Mouse (Mus musculus) urinary bladder, postnatal 36 days (tissue): ENCODE measurements around the gene Taf11.
A peak's percentile ranks its signal among the peaks of the same experiment; 100 is the strongest.

Experiments
- DNase-seq, 2 experiments: peaks; one replicate each; pipeline ENCODE4 v3.0.0; 2022; ENCODE audit warnings: low spot score in 2 of 2, mixed read lengths in 1 of 2

Taf11 gene

DNA sequence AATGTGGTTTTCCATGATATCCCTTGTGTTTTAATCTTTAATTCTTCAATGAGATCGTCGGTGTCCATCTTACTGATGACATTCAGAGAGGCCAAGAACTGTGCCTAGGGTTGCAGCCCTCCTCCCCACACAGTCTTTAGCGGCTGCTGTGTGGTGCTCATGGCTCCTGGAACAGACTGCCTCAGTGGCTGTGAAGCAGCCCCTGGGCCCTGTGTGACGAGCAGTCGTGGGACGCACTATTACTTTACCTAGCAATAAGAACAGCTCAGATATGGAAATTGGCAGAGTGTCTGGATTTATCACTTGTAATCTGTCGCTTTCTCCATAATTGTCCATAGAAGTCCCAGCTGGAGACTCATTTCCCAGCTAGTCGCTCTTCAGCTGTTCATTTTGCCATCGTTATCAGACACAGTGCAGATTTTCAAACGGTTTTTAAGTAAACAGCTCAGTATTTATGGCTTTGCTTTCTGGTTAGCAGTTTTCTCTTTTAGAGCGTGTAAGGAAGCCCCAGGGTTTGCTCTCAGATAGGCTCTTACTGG lies 12.6 kb upstream of the Taf11 start:
- DNase-seq: no peak

DNA sequence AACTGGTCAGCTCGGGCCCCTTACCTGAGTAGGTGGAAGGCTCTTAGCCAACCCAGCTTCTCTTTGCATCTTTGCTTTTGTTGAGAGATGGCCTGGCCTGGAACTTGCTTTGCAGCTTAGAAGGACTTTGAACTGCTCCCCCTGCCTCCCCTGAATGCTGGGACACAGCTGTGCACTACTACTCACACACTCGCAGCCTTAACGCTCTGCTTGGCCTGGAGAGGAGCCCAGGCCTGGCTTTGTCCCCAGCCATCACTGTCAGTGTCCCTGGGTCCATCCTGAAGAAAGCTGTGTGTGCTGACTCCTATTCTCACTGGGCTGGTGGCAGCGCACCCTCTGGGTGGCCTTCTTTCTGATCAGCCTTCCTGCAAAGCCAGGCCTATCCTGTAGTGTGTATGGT lies 11.0 kb upstream of the Taf11 start:
- DNase-seq: no peak

DNA sequence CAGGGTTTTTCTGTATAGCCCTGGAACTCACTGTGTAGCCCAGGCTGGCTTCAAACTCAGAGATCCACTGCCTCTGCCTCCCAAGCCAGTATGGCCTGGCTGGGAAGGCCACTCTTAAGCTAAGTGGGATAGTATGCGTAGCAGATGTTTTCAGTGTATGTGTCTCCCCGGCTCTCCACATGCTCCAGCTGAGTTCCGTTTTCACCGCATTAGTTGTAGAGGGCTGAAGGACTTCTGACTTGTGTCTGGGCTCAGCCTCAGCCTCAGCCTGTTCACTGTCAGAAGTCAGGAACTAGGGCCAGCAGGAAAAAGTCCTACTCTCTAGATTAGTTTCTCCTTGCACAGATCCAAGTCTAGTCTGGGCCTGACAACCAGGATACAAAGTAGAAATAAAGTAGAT lies 6.7 kb upstream of the Taf11 start:
- DNase-seq: no peak

DNA sequence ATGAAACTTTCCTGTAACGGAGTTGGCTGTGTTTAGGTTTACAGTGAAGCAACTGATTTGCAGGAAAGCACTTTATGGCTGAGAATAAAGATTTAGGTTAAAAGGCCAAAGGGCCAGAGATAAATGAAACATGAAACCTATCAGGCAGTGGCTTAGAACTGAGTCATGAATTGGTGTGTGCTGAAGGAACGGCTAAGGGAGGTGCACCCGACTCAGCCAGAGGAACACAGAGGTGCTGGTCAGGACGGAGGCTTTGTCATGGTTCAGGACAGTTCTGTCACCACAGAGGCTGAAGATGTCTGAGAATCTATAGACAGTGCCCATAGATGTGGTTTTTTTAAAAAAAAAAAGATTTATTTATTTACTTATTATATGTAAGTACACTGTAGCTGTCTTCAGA lies 5.1 kb upstream of the Taf11 start:
- DNase-seq: no peak

DNA sequence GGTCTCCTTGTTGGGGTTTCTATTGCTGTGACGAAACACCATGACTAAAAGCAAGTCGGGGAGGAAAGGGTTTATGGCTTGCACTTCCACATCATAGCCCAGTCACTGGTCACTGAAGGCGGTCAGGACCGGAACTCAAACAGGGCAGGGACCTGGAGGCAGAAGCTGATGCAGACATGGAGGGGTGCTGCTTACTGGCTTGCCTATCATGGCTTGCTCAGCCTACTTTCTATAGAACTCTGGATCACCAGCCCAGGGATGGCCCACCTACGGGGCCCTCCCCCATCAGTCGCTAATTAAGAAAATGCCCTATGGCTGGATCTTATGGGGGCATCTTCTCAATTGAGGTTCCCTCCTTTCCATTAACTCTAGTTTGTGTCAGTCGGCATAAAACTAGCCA lies 1.7 kb upstream of the Taf11 start:
- DNase-seq: no peak

DNA sequence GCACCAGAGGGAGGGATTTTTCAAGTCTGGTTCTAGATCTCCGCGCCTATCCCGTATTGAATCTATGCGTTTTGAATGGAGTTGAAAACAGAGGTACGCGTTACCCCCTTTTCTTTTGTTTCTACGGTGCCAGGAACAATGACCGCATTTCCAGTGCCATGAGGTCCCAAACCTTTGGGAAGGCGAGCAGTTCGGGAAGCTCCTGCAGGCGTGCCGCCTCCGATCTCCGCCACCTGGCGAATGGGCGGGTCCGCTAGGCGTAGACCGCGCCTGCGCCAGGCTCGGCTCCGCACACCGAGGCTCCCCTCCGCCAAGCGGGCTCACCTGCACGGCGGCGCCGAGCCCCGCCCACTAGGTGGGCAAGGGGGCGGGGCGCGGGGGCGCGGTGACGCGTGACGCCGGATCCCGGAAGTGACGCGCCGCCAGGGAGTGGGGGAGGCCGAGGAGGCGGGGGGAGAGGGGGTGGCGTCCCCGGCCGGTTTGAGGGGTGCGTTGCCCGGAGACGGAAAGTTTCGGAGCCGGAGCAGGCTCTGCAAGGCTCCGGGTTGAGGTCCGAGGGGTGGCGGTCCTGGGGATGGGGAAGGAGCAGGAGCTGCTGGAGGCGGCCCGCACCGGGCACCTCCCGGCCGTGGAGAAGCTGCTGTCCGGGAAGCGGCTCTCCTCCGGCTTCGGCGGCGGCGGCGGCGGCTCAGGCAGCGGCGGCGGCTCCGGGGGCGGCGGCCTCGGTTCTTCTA lies 589 bp downstream of the Taf11 start, which contains the start of gene Anks1:
Gene Anks1 (plus strand): TSS at position 419 of the 734 bp plus-strand sequence.
- DNase-seq: peak; percentile 85 to 86

DNA sequence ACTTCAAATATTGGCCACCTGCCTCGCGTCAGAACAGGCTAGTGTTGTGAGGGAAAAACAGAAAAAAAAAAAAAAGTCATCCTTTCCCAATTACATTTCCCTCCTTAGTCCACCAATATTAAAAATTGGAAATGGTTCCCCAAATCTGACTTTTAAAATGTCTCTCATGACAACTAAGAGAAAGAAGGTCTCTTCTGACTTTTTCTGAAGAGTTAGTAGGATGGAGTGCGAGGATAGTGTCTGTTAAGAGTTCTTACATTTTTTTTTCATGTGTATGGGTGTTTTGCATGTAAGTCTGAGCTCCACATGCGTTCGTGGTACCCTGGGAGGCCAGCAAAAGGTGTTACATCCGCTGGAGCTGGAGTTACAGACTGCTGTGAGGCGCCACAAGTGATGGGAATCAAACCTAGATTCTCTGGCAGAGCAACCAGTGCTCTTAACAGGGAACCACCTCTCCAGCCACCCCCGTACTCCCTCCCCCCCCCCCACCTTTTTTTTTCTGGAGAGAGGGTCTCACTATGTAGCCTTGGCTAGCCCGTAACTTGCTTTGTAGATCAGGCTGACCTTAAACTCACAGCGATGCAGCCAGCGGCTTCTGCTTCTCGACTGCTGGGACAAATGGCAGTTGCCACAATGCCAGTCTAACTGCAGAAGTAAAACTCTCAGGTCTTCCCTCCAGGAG lies 1.3 kb downstream of the Taf11 start:
- peak in 1 of 2 experiments; percentile 54 for DNase-seq

DNA sequence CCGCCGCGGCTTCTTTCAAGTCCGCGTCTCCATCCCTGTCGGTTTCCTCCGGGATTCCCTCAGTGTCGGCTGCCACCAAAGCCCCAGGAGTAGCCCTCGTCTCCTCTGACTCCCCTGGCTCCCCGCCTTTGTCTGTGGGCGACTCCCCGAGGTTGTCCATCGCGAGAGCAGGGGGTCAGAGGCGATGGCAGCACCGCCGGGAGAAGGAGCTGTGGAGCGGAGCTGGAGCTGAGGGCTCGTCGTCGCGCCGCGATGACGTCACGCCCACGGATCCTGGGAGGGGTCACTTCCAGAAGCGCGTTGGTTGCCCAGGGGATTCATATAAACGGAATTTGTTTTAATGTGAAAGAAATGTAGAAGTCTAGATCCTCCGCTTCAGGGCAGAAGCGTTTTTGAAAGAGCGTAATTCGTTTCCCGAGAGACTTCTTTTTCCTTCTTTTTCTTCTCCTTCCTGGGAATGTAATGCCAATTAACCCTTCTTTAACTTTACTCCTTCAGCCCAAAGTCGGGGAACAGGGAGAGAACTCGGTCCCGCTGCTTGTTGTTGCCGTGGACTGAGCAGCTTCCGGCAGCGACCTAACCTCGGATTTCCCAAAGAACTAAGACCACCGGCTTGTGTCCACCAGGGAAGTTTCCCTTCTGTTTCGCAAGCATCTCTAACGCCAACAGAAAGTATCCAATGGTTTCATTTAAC lies 2.0 kb downstream of the Taf11 start:
- peak; percentile 89 to 94 for DNase-seq

DNA sequence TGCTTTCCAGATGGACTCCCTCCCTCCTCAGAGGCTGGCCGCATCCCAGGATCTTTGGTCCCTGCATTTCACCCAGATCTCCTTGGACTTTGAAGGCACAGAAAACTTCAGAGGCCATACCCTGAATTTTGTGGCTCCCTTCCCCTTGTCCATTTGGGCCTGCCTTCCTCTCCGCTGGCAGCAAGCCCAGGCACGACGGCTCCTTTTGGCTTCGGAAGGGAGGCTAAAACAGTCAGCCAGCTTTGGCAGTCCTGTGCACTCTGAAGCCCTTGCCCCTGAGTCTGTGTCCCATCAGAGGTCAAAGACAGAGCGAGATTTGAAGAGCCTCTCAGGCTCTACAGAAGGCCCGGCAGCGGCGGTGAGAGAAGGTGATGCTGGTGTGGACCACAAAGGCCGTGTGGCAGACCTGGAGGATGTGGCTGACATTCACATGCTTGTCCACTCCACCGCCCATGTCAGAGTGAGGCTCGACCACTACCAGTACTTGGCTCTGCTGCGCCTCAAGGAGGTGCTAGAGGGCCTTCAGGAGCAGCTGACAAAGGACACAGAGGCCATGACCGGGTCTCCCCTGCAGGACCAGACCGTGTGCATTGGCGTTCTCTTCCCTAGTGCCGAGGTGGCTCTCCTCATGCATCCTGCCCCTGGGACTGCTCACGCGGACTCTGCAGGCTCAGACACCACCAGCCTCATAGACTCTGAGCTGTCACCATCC lies 23.0 kb downstream of the Taf11 start:
- DNase-seq: peak in 1 of 2 experiments; percentile 52

DNA sequence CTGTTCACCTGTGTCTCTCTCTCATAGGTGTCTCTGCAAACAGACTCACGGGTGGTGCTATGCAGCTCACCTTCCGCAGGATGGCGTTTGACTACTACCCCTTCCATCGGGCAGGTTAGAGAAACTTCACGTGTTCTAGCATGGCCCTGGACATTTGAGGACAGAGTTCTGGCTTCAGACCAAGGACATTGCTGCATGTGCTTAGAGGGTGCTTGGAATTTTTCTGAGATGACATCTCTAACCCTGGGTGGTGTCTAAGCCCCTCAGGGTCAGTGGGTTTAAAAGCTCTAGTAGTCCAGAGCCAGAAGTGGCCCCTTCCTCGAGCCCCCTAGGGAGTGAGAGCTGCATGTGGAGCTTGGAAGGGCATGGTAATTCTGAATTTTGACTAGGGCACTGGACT lies 25.6 kb downstream of the Taf11 start:
- no peak for DNase-seq

DNA sequence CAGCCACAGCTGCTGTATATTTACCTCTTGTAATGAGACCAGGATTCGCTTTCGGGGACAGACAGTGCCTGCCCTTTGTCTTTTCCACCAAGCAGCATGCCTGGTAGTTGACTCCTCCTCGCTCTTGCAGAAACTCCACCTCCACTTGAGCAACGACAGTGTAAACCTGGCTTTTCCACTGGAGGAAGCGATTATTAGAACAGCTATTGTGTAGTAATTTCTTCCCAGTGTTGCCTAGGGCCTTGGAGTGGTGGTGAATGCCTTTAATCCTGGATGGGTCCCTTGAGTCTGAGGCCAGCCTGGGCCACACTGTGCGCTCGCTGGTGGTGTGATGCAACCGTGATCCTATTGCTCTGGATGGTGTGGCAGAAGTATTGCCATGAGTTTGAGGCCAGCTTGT lies 26.5 kb downstream of the Taf11 start:
- DNase-seq: peak in 1 of 2 experiments; percentile 23

DNA sequence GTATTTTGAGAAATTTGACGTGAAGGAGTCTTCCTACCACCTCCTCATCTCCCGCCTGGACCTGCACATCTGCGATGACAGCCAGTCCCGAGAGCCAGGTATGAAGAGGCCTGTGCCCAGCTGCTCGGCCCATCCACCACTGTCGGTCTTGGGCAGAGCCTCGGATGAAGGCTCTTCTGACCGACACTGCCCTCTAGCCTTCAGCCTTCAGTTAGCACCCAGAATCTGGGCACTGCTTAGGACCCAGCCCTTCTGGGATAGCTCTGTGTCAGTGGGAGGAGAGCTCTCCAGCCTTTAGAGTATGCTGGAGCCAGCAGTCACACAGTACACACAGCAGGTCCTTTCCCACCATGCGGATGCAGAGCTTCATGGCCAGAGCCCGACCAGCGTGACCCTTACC lies 28.1 kb downstream of the Taf11 start:
- DNase-seq: peak in 1 of 2 experiments; percentile 34

DNA sequence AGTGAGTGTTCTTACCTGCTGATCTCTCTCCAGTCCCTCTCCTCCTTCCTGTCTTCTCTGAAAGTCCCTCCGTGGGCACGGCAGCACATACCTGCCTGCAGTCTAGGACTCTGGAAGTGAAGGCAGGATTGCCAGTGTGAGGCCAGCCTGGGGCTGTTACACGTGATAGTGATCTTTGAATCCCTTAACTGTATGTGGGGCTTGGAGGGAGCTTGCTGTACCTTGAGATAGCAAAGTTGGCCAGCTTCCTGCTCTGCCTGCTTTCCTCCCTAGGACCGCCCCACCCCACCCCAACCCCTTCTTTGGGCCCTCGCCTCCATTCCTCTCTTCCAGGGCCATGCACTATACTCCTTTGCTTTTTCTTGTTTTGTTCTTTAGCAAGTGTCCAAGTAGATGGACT lies 35.1 kb downstream of the Taf11 start:
- no peak for DNase-seq

DNA sequence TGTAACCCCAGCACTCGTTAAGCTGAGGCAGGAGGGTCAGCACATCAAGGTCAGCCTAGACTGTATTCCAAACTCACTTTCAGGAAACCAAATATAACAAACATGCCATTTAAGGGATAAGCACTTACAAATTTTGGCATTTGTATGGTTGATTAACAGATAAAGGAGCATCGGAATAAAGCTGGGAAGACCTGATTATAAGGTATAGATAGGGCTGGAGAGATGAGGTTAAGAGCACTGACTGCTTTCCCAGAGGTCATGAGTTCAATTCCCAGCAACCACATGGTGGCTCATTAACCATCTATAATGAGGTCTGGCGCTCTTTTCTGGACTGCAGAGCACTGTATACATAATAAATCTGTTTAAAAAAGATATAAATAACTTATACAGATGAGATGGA lies 36.1 kb downstream of the Taf11 start:
- DNase-seq: no peak

DNA sequence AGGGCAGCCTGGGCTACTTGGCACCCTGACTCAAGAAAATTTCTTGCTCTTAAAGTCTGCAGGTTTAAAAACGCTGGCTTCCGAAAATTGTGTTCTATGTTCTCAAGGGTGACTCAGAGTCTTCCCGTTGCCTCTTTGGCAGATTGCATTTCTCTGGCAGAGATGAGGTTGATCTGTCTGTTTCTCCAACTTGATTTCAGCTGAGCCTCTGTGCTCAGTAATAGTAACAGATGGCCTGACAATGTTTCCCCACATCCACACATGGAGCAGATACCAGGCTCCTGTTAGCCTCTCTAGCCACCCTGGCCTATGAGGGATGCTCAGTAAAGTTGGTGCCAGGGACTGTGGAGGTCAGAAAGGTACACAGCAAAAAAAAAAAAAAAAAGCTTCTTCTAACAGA lies 37.8 kb downstream of the Taf11 start:
- no peak for DNase-seq

DNA sequence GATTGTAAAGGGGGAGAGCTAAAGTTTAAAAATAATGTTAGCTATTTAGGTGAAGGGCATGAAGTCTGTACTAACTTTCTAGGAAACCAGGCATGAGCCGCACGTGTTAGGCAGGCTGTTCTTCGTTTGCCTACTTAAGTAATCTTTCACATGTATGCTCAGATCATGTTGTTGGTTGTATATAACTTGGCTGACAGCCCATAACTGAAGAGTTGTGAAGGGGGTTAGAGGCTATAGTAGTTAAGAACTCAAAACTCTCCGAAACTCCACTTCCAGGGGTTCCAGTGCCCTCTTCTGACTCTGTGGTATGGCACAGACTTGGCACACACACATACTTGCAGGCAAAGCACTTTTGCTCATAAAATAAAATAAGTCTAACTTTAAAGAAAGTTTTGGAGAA lies 42.9 kb downstream of the Taf11 start:
- DNase-seq: no peak

DNA sequence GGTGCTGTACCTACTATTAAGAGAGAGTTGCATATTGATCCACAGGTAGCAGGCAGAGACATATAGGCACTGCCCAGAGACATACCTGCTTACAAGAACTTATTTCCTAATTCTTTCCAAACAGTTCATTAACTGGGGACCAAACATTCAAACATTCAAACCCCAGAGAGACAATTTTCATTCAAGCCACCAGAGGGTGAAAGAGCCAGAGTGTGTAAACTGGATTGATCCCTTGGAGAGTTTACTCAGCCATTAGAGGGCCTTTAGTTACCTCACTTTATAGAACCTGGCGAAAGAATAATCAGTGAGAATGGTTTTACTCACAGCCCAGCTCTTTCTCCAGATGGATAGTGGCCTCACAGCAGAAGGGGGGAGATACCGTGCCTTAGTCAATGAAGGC lies 44.2 kb downstream of the Taf11 start:
- no peak for DNase-seq

DNA sequence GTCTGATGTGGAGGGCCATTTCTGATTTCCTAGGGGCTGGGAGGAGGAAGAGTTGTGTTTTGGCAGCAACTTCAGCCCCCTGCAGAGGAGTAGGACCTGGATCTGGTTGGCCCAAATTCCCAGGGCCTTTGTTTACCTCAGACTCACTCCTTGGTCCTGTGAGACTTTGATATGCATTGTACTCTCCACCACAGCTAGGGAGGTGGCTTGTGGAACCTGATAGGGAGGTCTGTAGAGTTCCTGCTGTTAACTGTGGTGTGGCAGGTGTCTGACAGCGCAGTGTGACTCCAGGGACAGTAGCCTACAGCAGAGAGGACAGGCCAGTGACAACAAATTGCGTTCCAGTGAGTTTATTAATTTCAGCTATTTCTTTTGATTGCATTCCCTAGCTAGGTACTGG lies 50.5 kb downstream of the Taf11 start:
- DNase-seq: no peak

DNA sequence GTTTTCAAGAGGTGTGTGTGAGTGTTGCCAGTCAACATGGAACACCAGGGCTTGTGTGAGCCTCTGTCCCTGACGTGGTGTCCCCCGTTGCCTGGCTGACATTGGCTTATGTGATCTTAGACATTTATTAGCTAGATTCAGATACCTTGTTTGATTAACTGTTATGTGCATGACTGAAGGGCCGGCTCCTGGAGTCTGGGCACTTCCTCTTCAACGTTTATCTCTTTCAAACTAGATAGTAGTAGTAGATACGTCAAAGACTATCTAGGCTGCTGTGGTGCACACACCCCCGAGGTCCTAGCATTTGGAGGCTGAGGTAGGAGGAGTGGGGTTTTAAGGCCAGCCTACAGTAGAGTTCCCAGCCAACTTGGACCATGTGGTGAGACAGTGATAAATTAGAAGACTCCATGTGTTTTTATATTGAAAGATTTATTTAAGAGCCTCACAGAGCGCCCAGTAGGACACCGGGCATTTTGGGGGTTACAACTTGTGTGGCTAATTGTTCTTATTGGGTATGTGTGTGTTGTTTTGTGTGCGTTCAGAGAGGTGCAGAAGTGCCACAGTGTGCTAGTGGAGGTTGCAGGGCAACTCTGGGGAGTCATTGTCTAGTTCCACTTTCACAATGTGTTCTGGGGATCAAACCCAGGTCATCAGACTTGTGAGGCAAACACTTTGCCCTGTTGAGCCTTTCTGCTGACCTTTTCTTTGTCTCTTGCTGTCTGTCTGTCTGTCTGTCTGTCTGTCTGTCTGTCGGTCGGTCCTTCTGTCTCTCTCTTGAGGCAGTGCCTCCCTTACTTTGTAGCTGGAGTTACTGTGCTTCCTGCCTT lies 51.8 kb downstream of the Taf11 start:
- DNase-seq: no peak

DNA sequence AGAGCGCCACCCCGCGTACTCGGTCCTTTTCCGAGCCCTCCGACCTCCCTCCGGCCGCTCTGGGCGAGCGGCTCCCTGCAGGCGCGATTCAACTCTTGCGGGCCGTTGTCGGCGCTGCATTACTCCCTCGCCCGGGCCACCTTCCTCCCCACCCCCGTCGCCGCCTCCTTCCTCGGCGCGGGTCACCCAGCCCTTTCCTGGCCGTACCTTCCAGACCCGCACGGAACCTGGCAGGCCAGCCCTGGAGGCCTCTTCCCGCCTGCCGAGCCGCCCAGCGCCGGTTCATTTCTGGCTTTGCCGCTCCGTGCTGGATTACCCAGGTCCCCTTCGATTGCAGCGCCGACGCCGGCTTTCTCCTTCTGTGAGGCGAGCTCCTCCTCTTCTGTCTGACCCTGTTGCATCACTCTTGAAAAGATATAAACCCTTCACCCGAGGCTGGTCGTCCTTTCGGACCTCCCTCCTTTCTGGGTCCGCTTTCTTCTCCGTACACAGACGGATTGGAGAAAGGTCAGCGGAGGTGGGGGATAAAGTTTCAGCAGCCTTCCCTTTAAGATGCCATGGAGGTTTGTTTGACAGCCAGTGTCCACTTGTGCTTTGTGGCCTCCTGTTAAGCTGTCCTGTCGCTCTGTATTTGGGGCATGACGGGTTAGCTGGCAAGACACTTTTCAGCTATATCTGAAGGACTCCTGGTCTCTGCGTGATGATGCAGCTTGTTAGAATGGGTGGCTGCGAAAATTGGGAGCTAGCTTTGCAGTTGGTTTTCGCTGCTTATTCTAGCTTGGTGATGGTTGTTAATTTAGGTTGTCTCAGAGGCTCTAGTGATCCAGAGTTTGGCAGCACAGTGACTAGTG lies 52.6 kb downstream of the Taf11 start:
- peak; percentile 38 to 59 for DNase-seq
